Mouse (Mus musculus) megakaryocyte, embryonic 14.5 days (primary cell): ENCODE results near the gene Sdsl.

ENCODE experiments used
- FLI1 ChIP-seq: IDR thresholded peaks from 2 replicates; pipeline ENCODE4 v1.6.1; 2012; ENCODE audit warnings: low read length, inconsistent platforms, mixed read lengths
- GATA1 ChIP-seq: IDR thresholded peaks from 3 replicates; pipeline ENCODE4 v1.6.1; 2012; ENCODE audit warnings: mixed read lengths, low read length, inconsistent platforms, borderline replicate concordance

DNA sequence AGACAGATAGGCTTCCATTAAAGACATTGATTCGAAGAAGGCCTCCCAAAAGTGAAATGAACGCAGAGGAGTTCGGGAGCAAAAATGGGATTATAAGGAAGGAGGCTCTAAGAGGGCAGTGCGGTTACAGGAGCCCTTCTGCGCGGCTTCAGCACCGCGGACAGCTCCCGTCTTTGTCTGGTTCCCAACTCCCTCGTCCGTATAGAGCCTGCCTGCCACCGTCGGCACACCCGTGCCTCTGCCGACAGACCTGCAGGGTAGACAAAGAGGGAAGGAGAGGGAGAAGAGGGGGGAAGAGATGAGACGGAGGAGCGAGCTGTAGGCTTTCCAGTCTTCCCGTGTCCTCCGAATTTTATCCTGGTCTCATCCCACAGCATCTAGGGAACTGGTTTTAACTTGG lies 48.6 kb downstream of the Sdsl start:
- TF ChIP-seq GATA1 = no peak
- no peak for TF ChIP-seq FLI1
